Mouse (Mus musculus): ENCODE data around the gene Hat1. TPM values are rescaled to one million over a fixed set of nuclear protein-coding genes. Genes with fewer than 3 reads are reported as not detected.

The Hat1 gene
- polyA plus RNA-seq, 1 experiment from 2014 or later, result 256 TPM

DNA sequence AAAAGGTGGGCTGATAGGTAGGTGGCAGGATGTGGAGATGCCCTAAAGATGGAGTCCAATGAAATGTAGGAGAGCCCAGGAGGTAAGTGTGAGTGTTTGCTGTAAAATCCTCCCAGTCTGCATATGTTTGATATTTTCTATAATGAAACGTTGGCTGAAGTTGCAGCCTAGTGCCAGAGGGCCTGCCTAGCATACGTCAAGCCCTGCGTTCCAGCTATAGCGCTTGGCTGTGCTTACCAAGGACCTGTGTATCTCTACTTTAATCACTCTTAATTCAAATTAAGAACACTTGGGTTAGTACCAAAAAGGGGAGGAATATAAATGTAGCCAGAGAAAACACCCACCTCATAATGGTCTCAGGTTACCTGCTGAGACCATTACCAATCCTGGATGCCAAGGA is 87.0 kb downstream of the Hat1 start:
- 82% methylated on average over 4 of the region's 4 CpGs for WGBS
- Histone ChIP-seq H3K9me3 (peaks cover 5% of the 10 kb centered on the region; the same call in 1 of the 2 replicates), H3K36me3 (replicated peaks) (peaks cover 5% of the 10 kb centered on the region; the same call in 1 of the 2 replicates)

DNA sequence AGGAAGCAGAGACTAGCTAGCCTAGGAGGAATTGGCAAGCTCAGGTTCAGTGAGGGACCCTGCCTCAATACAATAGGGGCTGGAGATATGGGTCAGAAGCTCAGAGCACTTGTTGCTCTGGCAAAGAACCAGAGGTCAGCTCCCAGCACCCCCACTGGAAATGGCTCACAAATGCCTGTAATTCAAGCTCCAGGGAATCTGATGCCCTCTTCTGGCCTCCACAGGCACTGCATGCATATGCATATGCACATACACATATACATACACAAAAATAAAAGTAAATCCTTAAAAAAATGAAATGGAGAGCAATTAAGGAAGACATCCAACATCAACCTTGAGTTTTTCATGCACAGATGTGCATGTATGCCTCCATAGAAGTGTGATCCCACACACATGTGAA is 89.0 kb downstream of the Hat1 start:
- H3K9me3 ChIP-seq, result peaks cover 5% of the 10 kb centered on the region; the same call in 1 of the 2 replicates
- no peak for DNase-seq (ENCODE audit: extremely low spot score, low spot score)
- H3K27ac ChIP-seq, result no peak overlapping the region
- H3K4me3 ChIP-seq, result no peak overlapping the region
- no peaks in the 10 kb centered on the region for H3K27me3 ChIP-seq (ENCODE audit: poor library complexity, severe bottlenecking)
- peaks cover 50% of the 10 kb centered on the region for H3K4me1 ChIP-seq
- peaks cover 5% of the 10 kb centered on the region; the same call in 1 of the 2 replicates for H3K36me3 ChIP-seq (replicated peaks)

More for the DNA sequence above, 87.0 kb downstream of the Hat1 start:
- peaks cover 38% of the 10 kb centered on the region for H3K4me1 ChIP-seq
- no peaks in the 10 kb centered on the region for H3K27me3 ChIP-seq (ENCODE audit: poor library complexity, severe bottlenecking)
- no peak for DNase-seq (ENCODE audit: extremely low spot score, low spot score)
- H3K4me3 ChIP-seq, result no peak overlapping the region
- 0 out of 2 replicates have a peak overlapping the region, but pooled peaks have one; percentile 3 for H3K27ac ChIP-seq

DNA sequence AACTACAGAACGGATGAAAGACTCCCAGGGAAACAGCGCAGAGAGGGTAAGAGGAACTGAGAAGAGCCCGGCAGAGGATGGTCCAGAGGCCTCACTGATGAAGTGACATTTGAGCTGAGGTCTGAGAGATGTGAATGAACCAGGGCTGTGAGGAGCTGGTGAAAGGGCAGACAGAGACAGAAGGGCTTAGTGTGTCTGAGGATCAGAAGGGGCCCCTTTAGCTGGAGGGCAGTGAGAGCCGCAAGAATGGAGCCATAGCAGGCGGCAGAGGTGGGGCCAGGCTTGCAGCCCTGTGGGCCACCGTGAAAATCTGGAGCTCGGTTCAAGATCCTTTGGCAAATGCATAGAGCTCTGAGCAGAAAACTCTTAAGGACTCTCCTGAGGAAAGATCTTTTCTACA is 91.2 kb downstream of the Hat1 start:
- WGBS, result 4% methylated on average over 7 of the region's 7 CpGs
- H3K9me3 ChIP-seq, result peaks cover 5% of the 10 kb centered on the region; the same call in 1 of the 2 replicates
- peaks cover 52% of the 10 kb centered on the region for H3K4me1 ChIP-seq
- H3K27ac ChIP-seq, result peak overlapping the region; percentile 82
- H3K4me3 ChIP-seq, result peak overlapping the region; percentile 27; the same call in 1 of the 2 replicates
- peaks cover 5% of the 10 kb centered on the region; the same call in 1 of the 2 replicates for H3K36me3 ChIP-seq (replicated peaks)
- no peaks in the 10 kb centered on the region for H3K27me3 ChIP-seq (ENCODE audit: poor library complexity, severe bottlenecking)
- peak; percentile 65 for DNase-seq (ENCODE audit: extremely low spot score, low spot score)

DNA sequence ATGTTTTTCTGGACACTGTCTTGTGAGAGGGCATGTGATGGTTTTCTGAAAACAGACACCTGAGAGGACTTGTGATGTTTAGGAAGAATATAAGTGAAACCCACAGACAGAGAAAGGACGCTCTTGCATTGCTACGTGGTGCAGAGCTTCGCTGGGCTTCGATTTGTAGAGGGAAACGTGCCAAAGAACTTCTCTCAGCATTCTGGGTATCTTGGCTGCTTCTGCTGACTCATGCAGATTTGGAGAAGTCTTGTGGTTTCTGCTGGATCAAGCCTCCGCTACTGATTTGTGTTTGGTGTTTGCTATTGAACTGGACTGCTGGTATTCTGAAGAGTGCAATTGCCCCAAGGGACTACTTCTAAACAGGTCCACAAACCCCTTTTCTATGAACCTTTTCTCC is 93.1 kb downstream of the Hat1 start:
- Histone ChIP-seq H3K4me3 (no peak overlapping the region), H3K4me1 (peaks cover 44% of the 10 kb centered on the region), H3K27me3 (ENCODE audit: poor library complexity, severe bottlenecking) (no peaks in the 10 kb centered on the region), H3K9me3 (peaks cover 5% of the 10 kb centered on the region; the same call in 1 of the 2 replicates), H3K36me3 (replicated peaks) (peaks cover 5% of the 10 kb centered on the region; the same call in 1 of the 2 replicates), H3K27ac (no peak overlapping the region)
- 87% methylated on average over 6 of the region's 6 CpGs for WGBS
- DNase-seq (ENCODE audit: extremely low spot score, low spot score), result no peak

DNA sequence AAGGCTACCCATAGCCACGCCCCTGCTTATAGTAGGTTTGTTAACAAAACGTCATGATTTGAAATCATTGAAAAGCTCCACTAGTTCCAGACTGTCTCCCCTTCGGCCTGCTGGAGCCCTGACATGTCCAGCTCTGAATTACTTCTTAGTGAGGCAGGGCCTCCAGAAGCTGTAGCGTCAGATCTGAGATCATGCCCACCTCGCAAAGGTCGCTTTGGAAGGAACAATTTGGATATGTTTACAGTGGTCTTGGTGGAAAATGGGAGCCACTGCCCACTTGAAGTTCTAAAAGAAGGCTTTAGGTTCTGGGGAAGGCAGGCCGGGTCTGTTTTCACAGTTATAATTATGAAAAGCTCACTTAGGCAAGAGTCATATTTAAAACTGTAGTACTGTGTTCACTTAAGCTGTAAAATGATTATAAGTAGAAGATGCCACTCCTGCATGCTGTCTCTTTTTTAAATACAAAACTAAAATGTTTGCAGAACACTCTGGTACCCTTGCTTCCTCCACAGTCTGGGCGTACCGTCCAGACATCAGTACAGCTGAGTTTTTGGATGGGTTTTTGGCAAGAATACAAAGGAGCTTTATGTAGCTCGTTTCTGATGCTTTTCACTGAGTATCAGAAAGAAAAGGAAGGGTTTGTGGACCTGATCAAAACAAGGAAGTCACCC is 94.4 kb downstream of the Hat1 start:
- 63% methylated on average over 10 of the region's 10 CpGs for WGBS

DNA sequence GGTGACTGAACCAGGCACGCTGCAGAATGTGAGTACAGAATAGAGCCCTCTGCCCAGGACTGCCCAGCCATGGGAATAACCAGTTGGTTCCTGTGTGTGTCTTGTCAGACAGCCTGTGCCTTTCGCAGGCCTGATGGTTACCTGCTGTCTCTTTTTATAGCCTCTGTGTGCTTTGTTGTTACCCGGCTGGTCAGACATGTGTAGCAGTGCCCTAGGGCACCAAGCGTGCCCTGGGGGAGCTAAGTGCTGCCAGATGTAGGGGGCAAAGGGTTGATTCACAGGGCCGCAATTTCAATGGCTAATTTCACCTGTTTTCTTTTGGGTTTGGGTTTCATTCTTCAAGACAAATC is 94.9 kb downstream of the Hat1 start:
- Histone ChIP-seq H3K4me1 (peaks cover 44% of the 10 kb centered on the region), H3K9me3 (no peaks in the 10 kb centered on the region), H3K4me3 (no peak overlapping the region), H3K36me3 (replicated peaks) (no peaks in the 10 kb centered on the region), H3K27ac (peak overlapping the region; percentile 40), H3K27me3 (ENCODE audit: poor library complexity, severe bottlenecking) (no peaks in the 10 kb centered on the region)
- no peak for DNase-seq (ENCODE audit: extremely low spot score, low spot score)
- WGBS, result 35% methylated on average over 5 of the region's 5 CpGs

More for the DNA sequence above, 94.4 kb downstream of the Hat1 start:
- Histone ChIP-seq H3K27ac (peak overlapping the region; percentile 40), H3K27me3 (ENCODE audit: poor library complexity, severe bottlenecking) (no peaks in the 10 kb centered on the region), H3K36me3 (replicated peaks) (no peaks in the 10 kb centered on the region), H3K4me1 (peaks cover 44% of the 10 kb centered on the region), H3K9me3 (no peaks in the 10 kb centered on the region), H3K4me3 (no peak overlapping the region)
- no peak for DNase-seq (ENCODE audit: extremely low spot score, low spot score)

Other genes with a start within 250 kb of the Hat1 start
- gene Dync1i2, start 177.3 kb upstream of the Hat1 start, polyA plus RNA-seq (2016; fragmentation: Nextera tagmentation; extraction: Ambion mirVana), result 102 and 111 TPM in 2 replicates
- gene Slc25a12, start 21.2 kb upstream of the Hat1 start, polyA plus RNA-seq (2016; fragmentation: Nextera tagmentation; extraction: Ambion mirVana), result 36.0 TPM in 2 replicates
- gene Metap1d, start 64.3 kb downstream of the Hat1 start, polyA plus RNA-seq (2016; fragmentation: Nextera tagmentation; extraction: Ambion mirVana), result 26.7 and 27.9 TPM in 2 replicates
- 32.5 and 32.9 TPM in 2 replicates for gene Dlx1, start 139.2 kb downstream of the Hat1 start, polyA plus RNA-seq (2016; fragmentation: Nextera tagmentation; extraction: Ambion mirVana)
- gene Dlx2, start 157.8 kb downstream of the Hat1 start, polyA plus RNA-seq (2016; fragmentation: Nextera tagmentation; extraction: Ambion mirVana), result 15.5 and 17.8 TPM in 2 replicates

All from forebrain, embryonic 10.5 days (tissue).